Comparison of ENCODE assay signal across 27 mouse cellular contexts in the genomic region with DNA sequence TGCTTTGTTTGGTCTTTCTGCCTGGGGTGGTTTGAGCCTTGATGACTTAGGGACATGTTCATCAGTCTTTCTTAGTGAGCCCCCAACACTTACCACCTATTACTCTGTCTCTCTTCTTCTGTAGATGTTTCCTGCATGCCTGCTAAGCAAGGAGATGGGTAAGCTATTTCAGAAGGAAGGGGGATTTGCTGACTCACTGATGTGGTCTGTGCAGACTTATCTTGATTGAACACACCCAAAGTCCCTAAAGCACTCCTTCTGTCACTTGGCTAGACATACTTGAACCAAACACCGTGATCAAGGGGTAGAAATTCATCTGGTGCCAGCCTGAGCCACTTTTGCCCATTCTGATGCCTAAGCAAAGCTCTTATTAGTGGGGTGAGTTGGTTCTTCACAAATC.
DNase-seq lines count a peak whose midpoint lies in the region; ATAC-seq and TF ChIP-seq lines count a peak whose summit lies in the region.
"Had no signal": no experiment of that assay in that cellular context is flagged by ENCODE, and none has a peak within 500 bp of the region (broad histone marks: within the 10 kb centered on the region; RNA-seq: fewer than 3 reads in every experiment).

No protein-coding gene starts in this region.

- TF ChIP-seq CTCF in MEL (IDR thresholded peaks at IDR 0.05 in 2 of 3, conservative IDR thresholded peaks at IDR 0.05 in 1 of 3; ENCODE audit: control insufficient read depth in 1 of 3, insufficient read depth in 1 of 3, low read depth in 2 of 3, low read length in 3 of 3, poor library complexity in 1 of 3, severe bottlenecking in 1 of 3) = no peak

- no peaks in the 10 kb centered on the region for H3K27me3 ChIP-seq in MEL (ENCODE audit: control insufficient read depth in 1 of 2, insufficient read depth in 2 of 2, low read length in 2 of 2)
- H3K27me3 ChIP-seq: embryonic facial prominence, embryonic 13.5 days; forebrain, embryonic 12.5 days; forebrain, embryonic 15.5 days had no signal

- TF ChIP-seq POLR2A in MEL (IDR thresholded peaks at IDR 0.05; ENCODE audit: control insufficient read depth in 1 of 2, insufficient read depth in 1 of 2, low read depth in 1 of 2, low read length in 2 of 2, poor library complexity in 1 of 2) = no peak

- no peak for TF ChIP-seq EP300 in MEL (IDR thresholded peaks at IDR 0.05; ENCODE audit: low read depth in 1 of 2, low read length in 2 of 2)

- H3K9ac ChIP-seq in MEL (ENCODE audit: control insufficient read depth, low read depth, low read length, poor library complexity, severe bottlenecking) = no peak overlapping the region
- H3K9ac ChIP-seq: embryonic facial prominence, embryonic 13.5 days; forebrain, embryonic 12.5 days; forebrain, embryonic 15.5 days; hindbrain, embryonic 14.5 days had no signal

- no peaks in the 10 kb centered on the region; a peak in 1 of 4 replicates for H3K36me3 ChIP-seq in MEL (ENCODE audit: control insufficient read depth in 1 of 2, insufficient read depth in 2 of 2, low read length in 2 of 2)
- H3K36me3 ChIP-seq: embryonic facial prominence, embryonic 10.5 days; embryonic facial prominence, embryonic 13.5 days; forebrain, embryonic 12.5 days; forebrain, embryonic 15.5 days; heart, embryonic 10.5 days had no signal

- no peak overlapping the region for H3K27ac ChIP-seq in MEL (ENCODE audit: control insufficient read depth, low read depth, low read length)
- H3K27ac ChIP-seq: embryonic facial prominence, embryonic 10.5 days; embryonic facial prominence, embryonic 13.5 days; forebrain, embryonic 12.5 days; forebrain, embryonic 15.5 days; gastrocnemius, adult 2 months; heart, embryonic 10.5 days; hindbrain, embryonic 14.5 days; hindbrain, postnatal 0 days had no signal

- no peak overlapping the region for H3K4me3 ChIP-seq in MEL (ENCODE audit: control insufficient read depth in 1 of 2, insufficient read depth in 1 of 2, low read depth in 2 of 2, low read length in 2 of 2)
- H3K4me3 ChIP-seq: embryonic facial prominence, embryonic 10.5 days; embryonic facial prominence, embryonic 13.5 days; erythroblast, embryonic 14.5 days; forebrain, embryonic 12.5 days; forebrain, embryonic 15.5 days; gastrocnemius, adult 2 months; heart, embryonic 10.5 days had no signal

- H3K9me3 ChIP-seq in MEL (replicated peaks; ENCODE audit: insufficient read depth, low read length) = no peaks in the 10 kb centered on the region
- H3K9me3 ChIP-seq: embryonic facial prominence, embryonic 10.5 days; embryonic facial prominence, embryonic 13.5 days; forebrain, embryonic 12.5 days; forebrain, embryonic 15.5 days; heart, embryonic 10.5 days had no signal

- ATAC-seq in hematopoietic stem cell, adult 5-6 weeks (replicated peaks in 1 of 2; ENCODE audit: insufficient read depth in 1 of 2, low FRiP score in 2 of 2, low TSS enrichment in 1 of 2, low read depth in 1 of 2, poor library complexity in 2 of 2, severe bottlenecking in 2 of 2) = peak; percentile 68 to 75; a peak in 3 of 4 replicates
- ATAC-seq: forebrain, embryonic 15.5 days; hindbrain, postnatal 0 days; inflammation-experienced regulatory T-cells, adult 6 months; intestine, embryonic 16.5 days; Patski had no signal

- TF ChIP-seq RAD21 in MEL (IDR thresholded peaks at IDR 0.05; ENCODE audit: low read depth, low read length) = no peak

- H3K79me2 ChIP-seq in MEL (ENCODE audit: control insufficient read depth, insufficient read depth, low read length, poor library complexity) = no peaks in the 10 kb centered on the region

- DNase-seq in 416B (ENCODE audit: low read depth) (peak; percentile 44), MEL (ENCODE audit: low read depth, low spot score) (peak; percentile 16), adipocyte (ENCODE audit: low spot score) (no peak)
- no peak for DNase-seq in neural tube, embryonic 10.5 days (ENCODE audit: extremely low spot score, low spot score)
- no peak for DNase-seq in heart, postnatal 4 days
- DNase-seq: adrenal gland, adult 8-10 months; adrenal gland, postnatal 25 days; cerebellum, adult 2 months; cerebellum, adult 9-11 months; cerebellum, postnatal 25 days; embryo, embryonic 11 days; gastrocnemius, adult 2 months; gastrocnemius, postnatal 14 days; heart, adult 18-20 months; kidney, adult 18-20 months had no signal

- peaks cover 0 to 3% of the 10 kb centered on the region in 2 experiments; a peak in 1 of 4 replicates for H3K4me1 ChIP-seq in MEL (ENCODE audit: control insufficient read depth in 1 of 2, insufficient read depth in 2 of 2, low read length in 2 of 2)
- H3K4me1 ChIP-seq: embryonic facial prominence, embryonic 10.5 days; embryonic facial prominence, embryonic 13.5 days; forebrain, embryonic 12.5 days; forebrain, embryonic 15.5 days; heart, embryonic 10.5 days had no signal

TF ChIP-seq in MEL, 35 proteins besides CTCF, POLR2A, EP300 and RAD21:
- TF ChIP-seq ETS1 (IDR thresholded peaks at IDR 0.05; ENCODE audit: low read depth, low read length) (no peak), MYB (IDR thresholded peaks at IDR 0.05; ENCODE audit: low read depth, low read length) (no peak), UBTF (IDR thresholded peaks at IDR 0.05; ENCODE audit: borderline replicate concordance, insufficient read depth, low read depth, low read length) (no peak), TAL1 (IDR thresholded peaks at IDR 0.05; ENCODE audit: low read length) (no peak), USF2 (IDR thresholded peaks at IDR 0.05; ENCODE audit: borderline replicate concordance in 1 of 2, insufficient read depth in 1 of 2, low read depth in 1 of 2, low read length in 2 of 2) (no peak), MEF2A (IDR thresholded peaks at IDR 0.05; ENCODE audit: extremely low read depth, insufficient replicate concordance, low read depth, low read length, poor library complexity, severe bottlenecking) (no peak), MAZ (IDR thresholded peaks at IDR 0.05; ENCODE audit: low read depth, low read length) (no peak), CHD2 (IDR thresholded peaks at IDR 0.05; ENCODE audit: low read length) (no peak), ZMIZ1 (IDR thresholded peaks at IDR 0.05; ENCODE audit: low read depth, low read length) (no peak), POLR2AphosphoS5 (IDR thresholded peaks at IDR 0.05; ENCODE audit: borderline replicate concordance, low read depth, low read length) (no peak), MAX (IDR thresholded peaks at IDR 0.05; ENCODE audit: low read length) (no peak), TCF12 (IDR thresholded peaks at IDR 0.05; ENCODE audit: low read depth, low read length) (no peak), ELF1 (IDR thresholded peaks at IDR 0.05; ENCODE audit: low read depth, low read length) (no peak), HCFC1 (IDR thresholded peaks at IDR 0.05; ENCODE audit: low read depth, low read length) (no peak), KAT2A (conservative IDR thresholded peaks at IDR 0.05; ENCODE audit: low read depth, low read length) (no peak), JUND (IDR thresholded peaks at IDR 0.05; ENCODE audit: low read depth, low read length) (no peak), BHLHE40 (IDR thresholded peaks at IDR 0.05; ENCODE audit: borderline replicate concordance, low read depth, low read length) (no peak)

Comparison
In these comparisons a context has a peak if more than half of its experiments do, and no peak if none do; other contexts are left out.
1. DNase-seq: peak in 416B (single experiment) and MEL (single experiment); none in neural tube, embryonic 10.5 days (single experiment), adipocyte (single experiment) and heart, postnatal 4 days (single experiment).